Mouse (Mus musculus) liver, adult 2 months (tissue): ENCODE data around the gene Dnph1.

Experiments
- CTCF ChIP-seq: fragments of 200-500 bp; IDR thresholded peaks from 2 replicates; pipeline ENCODE4 v1.5.1; 2011; ENCODE audit warnings: low read depth, low read length, control low read depth
- POLR2A ChIP-seq: fragments of 200-500 bp; IDR thresholded peaks from 2 replicates; pipeline ENCODE4 v1.6.1; 2011; ENCODE audit warnings: low read length, control low read depth; ENCODE audit not compliant: insufficient read depth; ENCODE audit errors: extremely low read depth

DNA sequence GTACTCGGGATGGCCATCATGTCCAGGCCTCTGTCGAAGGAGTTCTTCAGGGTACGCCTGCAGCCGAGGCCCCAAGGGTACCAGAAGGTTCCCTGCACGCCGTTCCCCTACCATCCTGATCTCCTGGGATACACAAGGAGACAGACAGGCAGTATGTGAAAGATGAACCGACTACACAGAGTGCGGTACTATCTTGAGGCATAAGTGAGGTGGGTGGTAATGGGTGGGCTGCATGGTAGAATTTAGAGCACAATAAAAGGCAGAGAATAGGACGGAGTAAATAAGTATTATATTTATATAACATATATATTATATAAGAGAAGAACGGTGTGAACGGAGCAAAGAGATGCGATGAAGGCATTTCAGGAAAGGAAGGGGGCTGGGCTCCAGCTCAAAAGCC lies 47.1 kb downstream of the Dnph1 start:
- TF ChIP-seq CTCF (no peak), POLR2A (no peak)
